Mouse (Mus musculus) effector memory CD4-positive, alpha-beta T cell, adult 7 months (primary cell): Measurements from ENCODE around the gene Baat. TPM values are rescaled to one million over a fixed set of nuclear protein-coding genes. Genes with fewer than 3 reads are reported as not detected.

Experiments used
- polyA plus RNA-seq: library from polyadenylated mRNA; unstranded; fragments of 100-300 nt; shearing (Covaris generic); gene quantifications from one replicate; pipeline ENCODE4 v1.2.1, GENCODE M21; 2017

Gene Baat
- polyA plus RNA-seq: not detected

GRCm38 (mm10) chr4:49506386-49506785 is at the start of gene Baat:
Gene Baat, minus strand, starts transcription at chr4:49506557.

GRCm38 (mm10) chr4:49549383-49549782 is 43.0 kb upstream of the Baat start, which contains the start of gene Aldob:
Gene Aldob, minus strand, starts transcription at chr4:49549546.

GRCm38 (mm10) chr4:49520572-49521340 is 14.4 kb upstream of the Baat start, which contains the start of the genes Mrpl50 and Zfp189:
Gene Mrpl50, minus strand, starts transcription at chr4:49521093.
Gene Zfp189, plus strand, starts transcription at chr4:49521176.

GRCm38 (mm10) chr4:49473435-49474100 is 32.8 kb downstream of the Baat start, which contains the start of gene Acnat1:
Gene Acnat1, minus strand, starts transcription at chr4:49473912.

Other genes with a start within 250 kb of the Baat start
- not detected for gene Acnat2, start 98.4 kb downstream of the Baat start, polyA plus RNA-seq
- gene Acnat1, start 32.6 kb downstream of the Baat start, polyA plus RNA-seq: 0.38 TPM
- 17.7 TPM for gene Mrpl50, start 14.5 kb upstream of the Baat start, polyA plus RNA-seq
- gene Zfp189, start 14.6 kb upstream of the Baat start, polyA plus RNA-seq: 1.8 TPM
- gene Aldob, start 43.0 kb upstream of the Baat start, polyA plus RNA-seq: 0.24 TPM
- not detected for gene Tmem246, start 91.3 kb upstream of the Baat start, polyA plus RNA-seq
- gene Rnf20, start 125.4 kb upstream of the Baat start, polyA plus RNA-seq: 46.1 TPM
- 0.29 TPM for gene Ppp3r2, start 175.5 kb upstream of the Baat start, polyA plus RNA-seq